Mouse (Mus musculus) MEL (cell line): ENCODE measurements at regions not wholly inside any gene's neighbourhood (a gene's known extent, or its start where the extent isn't known, plus 50 kb on each side); places are given as distances from the start of the nearest gene placed in this dataset.

ENCODE experiments used
- DNase-seq: peaks from one replicate; pipeline ENCODE4 v3.0.0; 2011; ENCODE audit warnings: low read depth, low spot score
- H3K27ac ChIP-seq: 2 replicates; pipeline ENCODE4 v1.5.1; 2012; ENCODE audit warnings: low read depth, mild to moderate bottlenecking, control low read depth, low read length, moderate library complexity; ENCODE audit not compliant: control insufficient read depth
- H3K27me3 ChIP-seq, 2 experiments: fragments of 150-350 bp in 1 of 2; sonication (generic) in 1 of 2; 2 replicates each; pipeline ENCODE4 v1.6.1; 2012; ENCODE audit warnings: low read length in 2 of 2, mild to moderate bottlenecking in 2 of 2, improper control_type of control experiment in 1 of 2, moderate library complexity in 1 of 2; ENCODE audit not compliant: insufficient read depth in 2 of 2, control insufficient read depth in 1 of 2
- H3K36me3 ChIP-seq, 2 experiments: 2 replicates each; pipeline ENCODE4 v1.6.1; 2012 to 2014; ENCODE audit warnings: low read length in 2 of 2, improper control_type of control experiment in 1 of 2, inconsistent platforms in 1 of 2, mild to moderate bottlenecking in 1 of 2; ENCODE audit not compliant: insufficient read depth in 2 of 2, control insufficient read depth in 1 of 2
- H3K4me1 ChIP-seq, 2 experiments: fragments of 150-350 bp in 1 of 2; sonication (generic) in 1 of 2; 2 replicates each; pipeline ENCODE4 v1.6.1; 2012; ENCODE audit warnings: low read length in 2 of 2, improper control_type of control experiment in 1 of 2, mild to moderate bottlenecking in 1 of 2; ENCODE audit not compliant: insufficient read depth in 2 of 2, control insufficient read depth in 1 of 2
- H3K4me3 ChIP-seq, 2 experiments: fragments of 150-350 bp in 1 of 2; sonication (generic) in 1 of 2; 2 replicates each; pipeline ENCODE4 v1.5.1; 2012; ENCODE audit warnings: low read depth in 2 of 2, low read length in 2 of 2, mild to moderate bottlenecking in 2 of 2, moderate library complexity in 2 of 2, control low read depth in 1 of 2, improper control_type of control experiment in 1 of 2; ENCODE audit not compliant: control insufficient read depth in 1 of 2, insufficient read depth in 1 of 2
- H3K79me2 ChIP-seq: 2 replicates; pipeline ENCODE4 v1.6.1; 2012; ENCODE audit warnings: mild to moderate bottlenecking, low read length, moderate library complexity; ENCODE audit not compliant: control insufficient read depth, poor library complexity, insufficient read depth
- H3K9ac ChIP-seq: 2 replicates; pipeline ENCODE4 v1.6.1; 2012; ENCODE audit warnings: low read depth, mild to moderate bottlenecking, control low read depth, low read length, moderate library complexity; ENCODE audit not compliant: control insufficient read depth, poor library complexity, severe bottlenecking
- H3K9me3 ChIP-seq: fragments of 150-350 bp; sonication (generic); replicated peaks from 2 replicates; pipeline ENCODE4 v1.6.1; 2012; ENCODE audit warnings: mild to moderate bottlenecking, low read length, improper control_type of control experiment, moderate library complexity; ENCODE audit not compliant: insufficient read depth
- BHLHE40 ChIP-seq: IDR thresholded peaks from 2 replicates; pipeline ENCODE4 v1.6.1; 2012; ENCODE audit warnings: low read depth, mild to moderate bottlenecking, inconsistent platforms, low read length, improper control_type of control experiment, borderline replicate concordance
- CHD1 ChIP-seq: IDR thresholded peaks from 2 replicates; pipeline ENCODE4 v1.6.1; 2012; ENCODE audit warnings: low read depth, mild to moderate bottlenecking, inconsistent platforms, low read length, improper control_type of control experiment
- CHD2 ChIP-seq: IDR thresholded peaks from 2 replicates; pipeline ENCODE4 v1.6.1; 2011; ENCODE audit warnings: low read length, improper control_type of control experiment
- CTCF ChIP-seq, 3 experiments: IDR thresholded peaks in 2 of 3; conservative IDR thresholded peaks in 1 of 3; 2 replicates each; pipeline ENCODE4 v1.5.1; 2011 to 2012; ENCODE audit warnings: low read length in 3 of 3, low read depth in 2 of 3, mild to moderate bottlenecking in 2 of 3, improper control_type of control experiment in 1 of 3, inconsistent platforms in 1 of 3, mixed read lengths in 1 of 3, moderate library complexity in 1 of 3; ENCODE audit not compliant: control insufficient read depth in 1 of 3, insufficient read depth in 1 of 3, poor library complexity in 1 of 3, severe bottlenecking in 1 of 3
- E2F4 ChIP-seq: IDR thresholded peaks from 2 replicates; pipeline ENCODE4 v1.6.1; 2011; ENCODE audit warnings: low read depth, low read length, improper control_type of control experiment, borderline replicate concordance
- ELF1 ChIP-seq: IDR thresholded peaks from 2 replicates; pipeline ENCODE4 v1.6.1; 2014; ENCODE audit warnings: low read depth, mild to moderate bottlenecking, inconsistent platforms, low read length, improper control_type of control experiment, moderate library complexity
- EP300 ChIP-seq, 2 experiments: IDR thresholded peaks; 2 replicates each; pipeline ENCODE4 v1.6.1; 2011; ENCODE audit warnings: improper control_type of control experiment in 2 of 2, low read length in 2 of 2, low read depth in 1 of 2, mild to moderate bottlenecking in 1 of 2
- JUND ChIP-seq: IDR thresholded peaks from 2 replicates; pipeline ENCODE4 v1.6.1; 2011; ENCODE audit warnings: low read depth, mild to moderate bottlenecking, improper control_type of control experiment, low read length
- KAT2A ChIP-seq: conservative IDR thresholded peaks from 2 replicates; pipeline ENCODE4 v1.6.1; 2012; ENCODE audit warnings: low read depth, low read length, improper control_type of control experiment, inconsistent platforms
- MAX ChIP-seq: IDR thresholded peaks from 2 replicates; pipeline ENCODE4 v1.6.1; 2011; ENCODE audit warnings: low read length, improper control_type of control experiment
- MYB ChIP-seq: IDR thresholded peaks from 2 replicates; pipeline ENCODE4 v1.6.1; 2011; ENCODE audit warnings: mild to moderate bottlenecking, low read depth, low read length, improper control_type of control experiment
- POLR2AphosphoS5 ChIP-seq: IDR thresholded peaks from 2 replicates; pipeline ENCODE4 v1.6.1; 2012; ENCODE audit warnings: low read depth, borderline replicate concordance, mild to moderate bottlenecking, inconsistent platforms, low read length, moderate library complexity, mixed read lengths
- RCOR1 ChIP-seq: IDR thresholded peaks from 2 replicates; pipeline ENCODE4 v1.6.1; 2012; ENCODE audit warnings: low read depth, mild to moderate bottlenecking, inconsistent platforms, low read length, improper control_type of control experiment
- SMC3 ChIP-seq: IDR thresholded peaks from 2 replicates; pipeline ENCODE4 v1.6.1; 2011; ENCODE audit warnings: low read depth, low read length, improper control_type of control experiment
- TBP ChIP-seq: IDR thresholded peaks from 2 replicates; pipeline ENCODE4 v1.8.0; 2011; ENCODE audit warnings: low read depth, low read length, improper control_type of control experiment
- USF1 ChIP-seq: IDR thresholded peaks from 2 replicates; pipeline ENCODE4 v1.6.1; 2014; ENCODE audit warnings: low read depth, mild to moderate bottlenecking, inconsistent platforms, low read length, improper control_type of control experiment, moderate library complexity
- ZC3H11A ChIP-seq: IDR thresholded peaks from 2 replicates; pipeline ENCODE4 v1.6.1; 2012; ENCODE audit warnings: low read depth, mild to moderate bottlenecking, inconsistent platforms, low read length, improper control_type of control experiment
- ZKSCAN1 ChIP-seq: IDR thresholded peaks from 2 replicates; pipeline ENCODE4 v1.6.1; 2012; ENCODE audit warnings: low read depth, mild to moderate bottlenecking, inconsistent platforms, low read length, improper control_type of control experiment, moderate library complexity

- Histone ChIP-seq H3K79me2 (no peaks in the 10 kb centered on the region), H3K27me3 (no peaks in the 10 kb centered on the region), H3K27ac (no peak overlapping the region), H3K4me1 (peaks cover 7 to 22% of the 10 kb centered on the region in 2 experiments), H3K36me3 (peaks cover 0 to 10% of the 10 kb centered on the region in 2 experiments; a peak in 2 of 4 replicates), H3K4me3 (no peak overlapping the region), H3K9me3 (no peaks in the 10 kb centered on the region)
- no peak for TF ChIP-seq BHLHE40
- no peak for TF ChIP-seq POLR2AphosphoS5
- TF ChIP-seq, all 39 proteins: peak for 0
- DNase-seq = no peak
- no peak overlapping the region for H3K9ac ChIP-seq
Observed at GRCm38 (mm10) chr17:47199206-47199605, 169.5 kb upstream of the Mrps10 start.

- no peak for DNase-seq
- H3K36me3 ChIP-seq = peaks cover 0 to 10% of the 10 kb centered on the region in 2 experiments; a peak in 2 of 4 replicates
- peaks cover 0 to 15% of the 10 kb centered on the region in 2 experiments; a peak in 2 of 4 replicates for H3K4me1 ChIP-seq
- H3K4me3 ChIP-seq = no peak overlapping the region
- H3K9ac ChIP-seq = no peak overlapping the region
- no peaks in the 10 kb centered on the region for H3K27me3 ChIP-seq
- H3K9me3 ChIP-seq = no peaks in the 10 kb centered on the region
- H3K27ac ChIP-seq = no peak overlapping the region
- 0 out of 2 replicates have a peak, but pooled peaks cover 1% of the 10 kb centered on the region for H3K79me2 ChIP-seq
- TF ChIP-seq CTCF (IDR thresholded peaks at IDR 0.05 in 2 of 3, conservative IDR thresholded peaks at IDR 0.05 in 1 of 3; ENCODE audit: control insufficient read depth in 1 of 3, insufficient read depth in 1 of 3, low read depth in 2 of 3, low read length in 3 of 3, poor library complexity in 1 of 3, severe bottlenecking in 1 of 3) (no peak), MAX (no peak), ZKSCAN1 (no peak), EP300 (IDR thresholded peaks at IDR 0.05; ENCODE audit: low read depth in 1 of 2, low read length in 2 of 2) (no peak), ZC3H11A (no peak), USF1 (no peak), TBP (no peak)
Observed at GRCm38 (mm10) chr17:47197957-47198356, 170.7 kb upstream of the Mrps10 start.

DNA sequence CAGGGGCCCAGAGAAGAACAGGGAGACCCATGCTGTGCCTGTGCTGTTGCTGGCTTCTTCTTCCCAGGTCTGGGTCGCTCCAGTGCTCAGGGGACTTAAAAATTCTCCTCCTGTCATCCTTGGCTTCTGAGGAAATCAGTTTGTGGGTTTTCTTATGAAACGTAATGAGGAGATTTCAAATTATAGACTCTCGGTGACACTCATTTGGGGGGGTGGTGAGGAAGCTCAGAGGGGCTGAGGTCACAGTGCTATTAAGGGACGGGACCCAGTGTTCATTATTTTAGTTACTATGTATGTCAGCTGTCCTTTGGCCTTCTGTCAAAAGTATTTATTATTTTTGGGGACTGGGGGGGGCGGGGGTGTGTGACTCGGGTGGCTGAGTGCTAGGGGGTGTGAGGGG, 171.7 kb upstream of the Mrps10 start:
- Histone ChIP-seq H3K36me3 (peaks cover 0 to 9% of the 10 kb centered on the region in 2 experiments; a peak in 2 of 4 replicates), H3K9me3 (no peaks in the 10 kb centered on the region), H3K4me1 (peaks cover 0 to 11% of the 10 kb centered on the region in 2 experiments; a peak in 2 of 4 replicates), H3K9ac (no peak overlapping the region), H3K79me2 (0 out of 2 replicates have a peak, but pooled peaks cover 1% of the 10 kb centered on the region), H3K4me3 (no peak overlapping the region), H3K27me3 (no peaks in the 10 kb centered on the region), H3K27ac (no peak overlapping the region)
- TF ChIP-seq SMC3 (no peak), CHD1 (no peak), MYB (no peak), MAX (no peak), KAT2A (no peak), ZC3H11A (no peak), ELF1 (no peak), E2F4 (no peak), TBP (no peak), CHD2 (no peak), RCOR1 (no peak), BHLHE40 (no peak), JUND (no peak), POLR2AphosphoS5 (no peak)
- no peak for DNase-seq
